Mouse (Mus musculus) C2C12 (cell line): ENCODE results near the gene Ankfn1. TPM values are rescaled to one million over a fixed set of nuclear protein-coding genes. Genes with fewer than 3 reads are reported as not detected.

Source experiments
- H3K27me3 ChIP-seq: one replicate; pipeline ENCODE4 v1.6.1; 2011; ENCODE audit not compliant: control insufficient read depth, insufficient read depth, insufficient read length
- H3K36me3 ChIP-seq: one replicate; pipeline ENCODE4 v1.6.1; 2011; ENCODE audit not compliant: control insufficient read depth, insufficient read depth
- H3K4me3 ChIP-seq: one replicate; pipeline ENCODE4 v1.5.1; 2011; ENCODE audit warnings: mild to moderate bottlenecking, control low read depth; ENCODE audit not compliant: poor library complexity, insufficient read depth, severe bottlenecking
- H3K79me2 ChIP-seq: one replicate; pipeline ENCODE4 v1.6.1; 2011; ENCODE audit not compliant: control insufficient read depth, insufficient read depth
- H3K79me3 ChIP-seq: one replicate; pipeline ENCODE4 v1.6.1; 2011; ENCODE audit warnings: low read depth, control low read depth
- H3ac ChIP-seq: one replicate; pipeline ENCODE3; 2011; ENCODE audit warnings: low read depth; ENCODE audit not compliant: control insufficient read depth, insufficient read length
- CEBPB ChIP-seq: IDR thresholded peaks from one replicate; pipeline ENCODE4 v1.6.1; 2011; ENCODE audit warnings: low read depth, mild to moderate bottlenecking, control low read depth, moderate library complexity
- CTCF ChIP-seq: IDR thresholded peaks from one replicate; pipeline ENCODE4 v1.5.1; 2011; ENCODE audit not compliant: control insufficient read depth, insufficient read depth, insufficient read length
- FOSL1 ChIP-seq: IDR thresholded peaks from one replicate; pipeline ENCODE4 v1.8.0; 2011; ENCODE audit warnings: mild to moderate bottlenecking, low read length; ENCODE audit not compliant: poor library complexity, insufficient read depth, severe bottlenecking
- MAX ChIP-seq: IDR thresholded peaks from one replicate; pipeline ENCODE4 v1.6.1; 2011; ENCODE audit warnings: mild to moderate bottlenecking, control low read depth
- MYOD1 ChIP-seq: IDR thresholded peaks from one replicate; pipeline ENCODE4 v1.6.1; 2011; ENCODE audit warnings: low read depth; ENCODE audit not compliant: control insufficient read depth, insufficient read length
- MYOG ChIP-seq: IDR thresholded peaks from one replicate; pipeline ENCODE4 v1.6.1; 2011; ENCODE audit not compliant: control insufficient read depth, insufficient read length; ENCODE audit errors: extremely low read depth
- USF1 ChIP-seq: IDR thresholded peaks from one replicate; pipeline ENCODE4 v1.6.1; 2011; ENCODE audit warnings: low read depth, mild to moderate bottlenecking, control low read depth, moderate library complexity
- polyA plus RNA-seq: library from polyadenylated mRNA; unstranded; fragments of >200 nt; fragmentation: generic; extraction: Trizol; gene quantifications from one replicate; pipeline ENCODE4 v1.2.1, GENCODE M21; 2012; ENCODE audit warnings: missing spikeins

The Ankfn1 gene
- polyA plus RNA-seq, 1 experiment = not detected

- TF ChIP-seq USF1 = no peak
- TF ChIP-seq MYOD1 = no peak
- peak; percentile 44 for TF ChIP-seq CEBPB
- TF ChIP-seq FOSL1 = no peak
- no peaks in the 10 kb centered on the region for H3K27me3 ChIP-seq
- H3K36me3 ChIP-seq = no peaks in the 10 kb centered on the region
- H3ac ChIP-seq = no peak overlapping the region
- H3K4me3 ChIP-seq = no peak overlapping the region
- no peaks in the 10 kb centered on the region for H3K79me3 ChIP-seq
- no peaks in the 10 kb centered on the region for H3K79me2 ChIP-seq
These were observed 197.6 kb downstream of the Ankfn1 start for GRCm38 (mm10) chr11:89579826-89580225.

DNA sequence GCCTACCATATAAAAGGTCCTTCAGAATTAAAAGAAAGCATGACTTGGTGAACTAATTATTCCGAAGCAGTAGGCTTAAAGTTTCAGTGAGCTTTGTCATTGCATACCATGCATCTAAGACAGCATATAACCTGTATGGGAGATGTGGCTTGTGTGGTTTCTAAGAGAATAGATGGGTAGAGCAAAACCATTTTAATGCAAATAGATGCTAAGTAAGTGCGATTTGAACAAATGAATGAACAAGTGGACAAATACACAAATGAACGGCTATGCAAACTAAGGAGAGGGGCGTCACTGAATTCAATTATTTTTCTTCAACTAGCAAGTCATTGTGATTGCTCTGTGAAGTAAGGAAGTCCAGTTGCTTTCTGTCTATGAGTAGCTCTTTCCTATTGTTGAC is 198.3 kb downstream of the Ankfn1 start:
- TF ChIP-seq USF1 (no peak), FOSL1 (no peak), CTCF (no peak), CEBPB (no peak), MAX (no peak), MYOG (no peak), MYOD1 (no peak)
- no peaks in the 10 kb centered on the region for H3K27me3 ChIP-seq
- H3K79me2 ChIP-seq = no peaks in the 10 kb centered on the region
- no peak overlapping the region for H3K4me3 ChIP-seq
- no peaks in the 10 kb centered on the region for H3K79me3 ChIP-seq
- no peak overlapping the region for H3ac ChIP-seq
- no peaks in the 10 kb centered on the region for H3K36me3 ChIP-seq

GRCm38 (mm10) chr11:89574269-89574838 is 203.1 kb downstream of the Ankfn1 start:
- no peaks in the 10 kb centered on the region for H3K27me3 ChIP-seq
- no peak for TF ChIP-seq MAX
- TF ChIP-seq MYOD1 = no peak
- TF ChIP-seq CEBPB = no peak
- no peak for TF ChIP-seq USF1
- no peak for TF ChIP-seq CTCF
- TF ChIP-seq MYOG = no peak
- no peak for TF ChIP-seq FOSL1
- no peak overlapping the region for H3K4me3 ChIP-seq
- H3K79me2 ChIP-seq = no peaks in the 10 kb centered on the region
- no peaks in the 10 kb centered on the region for H3K36me3 ChIP-seq
- H3K79me3 ChIP-seq = no peaks in the 10 kb centered on the region
- H3ac ChIP-seq = no peak overlapping the region

DNA sequence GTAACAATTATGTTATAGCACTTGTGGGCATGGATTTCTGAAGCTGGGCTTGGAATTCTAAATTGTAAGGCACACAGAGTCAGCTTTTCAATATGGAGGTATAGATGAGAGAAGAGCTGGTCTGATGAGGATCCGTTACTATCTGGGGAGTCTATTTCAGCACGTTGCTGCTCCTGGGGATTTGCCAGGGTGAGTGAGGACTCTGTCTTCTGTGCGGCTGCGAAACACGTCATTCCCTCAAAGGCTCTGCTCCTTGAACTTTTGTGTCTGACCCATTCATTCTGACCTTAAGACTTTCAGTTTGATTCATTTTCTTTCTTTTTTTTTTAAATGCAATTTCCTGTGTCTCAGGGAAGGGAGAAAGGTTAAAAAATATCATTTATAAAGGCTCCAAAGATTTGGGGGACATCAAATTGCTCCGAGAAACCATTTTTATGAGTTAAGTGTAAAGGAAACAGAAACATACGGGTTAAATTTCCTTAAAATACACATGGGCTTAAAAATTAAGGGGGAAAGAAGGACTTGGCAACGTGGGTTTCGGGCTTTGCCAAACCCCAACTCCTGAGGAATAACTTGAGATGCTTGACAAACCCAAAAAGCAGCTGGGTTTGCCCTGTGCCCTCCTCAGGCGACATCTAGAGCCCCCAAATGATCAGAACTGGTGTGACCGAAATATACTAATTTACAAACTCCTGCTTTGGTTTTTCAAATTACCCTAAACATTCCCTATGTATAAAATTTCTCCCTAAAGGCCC is 207.9 kb downstream of the Ankfn1 start:
- H3K27me3 ChIP-seq = no peaks in the 10 kb centered on the region
- no peaks in the 10 kb centered on the region for H3K36me3 ChIP-seq
- no peak overlapping the region for H3K4me3 ChIP-seq
- H3ac ChIP-seq = no peak overlapping the region
- H3K79me2 ChIP-seq = no peaks in the 10 kb centered on the region
- H3K79me3 ChIP-seq = no peaks in the 10 kb centered on the region
- no peak for TF ChIP-seq USF1
- no peak for TF ChIP-seq CTCF
- TF ChIP-seq MYOD1 = no peak
- no peak for TF ChIP-seq CEBPB

DNA sequence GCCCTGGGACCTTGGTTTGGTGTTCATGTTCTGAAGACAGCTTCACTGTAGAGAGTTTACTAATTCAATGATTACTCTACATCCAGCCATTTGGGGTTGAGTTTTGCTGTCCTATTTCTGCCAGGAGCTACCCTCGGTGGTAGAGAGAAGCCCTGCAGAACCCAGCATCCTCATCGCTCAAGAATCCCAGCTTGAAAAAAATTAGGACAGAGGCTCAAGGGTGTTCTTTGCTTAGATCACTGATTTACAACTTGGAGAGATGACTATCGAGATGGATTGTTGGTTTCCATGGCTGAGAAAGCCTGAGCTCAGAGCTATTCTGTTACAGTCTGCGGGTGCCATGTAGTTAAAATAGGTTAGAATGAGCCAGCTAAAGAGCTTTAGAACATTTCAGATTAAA is 209.2 kb downstream of the Ankfn1 start:
- H3K79me2 ChIP-seq = no peaks in the 10 kb centered on the region
- no peaks in the 10 kb centered on the region for H3K27me3 ChIP-seq
- TF ChIP-seq CTCF (no peak), USF1 (no peak), FOSL1 (no peak), CEBPB (no peak), MYOG (no peak), MAX (no peak), MYOD1 (no peak)
- no peak overlapping the region for H3ac ChIP-seq
- H3K4me3 ChIP-seq = no peak overlapping the region
- H3K36me3 ChIP-seq = no peaks in the 10 kb centered on the region
- no peaks in the 10 kb centered on the region for H3K79me3 ChIP-seq
